Mouse (Mus musculus) limb, embryonic 11.5 days (tissue): Measurements from ENCODE around the gene Cib4. TPM values are rescaled to one million over a fixed set of nuclear protein-coding genes. Genes with fewer than 3 reads are reported as not detected.
A peak's percentile ranks its signal among the peaks of the same experiment; 100 is the strongest.

Experiments
- ATAC-seq: fragments of 200-750 bp; cut with Nextera tagmentation; 2 replicates; pipeline ENCODE4 v1.8.0; 2017; ENCODE audit warnings: low read depth; ENCODE audit not compliant: insufficient number of reproducible peaks, low FRiP score, low TSS enrichment
- DNase-seq: peaks from one replicate; pipeline ENCODE4 v3.0.0-alpha.2; 2015; ENCODE audit warnings: low spot score
- H3K27ac ChIP-seq: fragments of 300-500 bp; sonication (generic); replicated peaks from 2 replicates; pipeline ENCODE4 v1.5.1; 2014; ENCODE audit warnings: low read depth, mild to moderate bottlenecking, low read length
- H3K27me3 ChIP-seq: fragments of 300-500 bp; sonication (generic); 2 replicates; pipeline ENCODE4 v1.6.1; 2014; ENCODE audit warnings: mild to moderate bottlenecking, low read length, mixed read lengths; ENCODE audit not compliant: control insufficient read depth, insufficient read depth
- H3K36me3 ChIP-seq: fragments of 300-500 bp; sonication (generic); 2 replicates; pipeline ENCODE4 v1.6.1; 2014; ENCODE audit warnings: mild to moderate bottlenecking, low read length, moderate library complexity, mixed read lengths; ENCODE audit not compliant: control insufficient read depth, insufficient read depth
- H3K4me1 ChIP-seq: fragments of 300-500 bp; sonication (generic); 2 replicates; pipeline ENCODE4 v1.6.1; 2014; ENCODE audit warnings: low read length, mixed read lengths; ENCODE audit not compliant: control insufficient read depth, insufficient read depth
- H3K4me2 ChIP-seq: fragments of 300-500 bp; sonication (generic); 2 replicates; pipeline ENCODE4 v1.6.1; 2014; ENCODE audit warnings: low read depth, mild to moderate bottlenecking, moderate library complexity; ENCODE audit not compliant: severe bottlenecking
- H3K4me3 ChIP-seq: fragments of 300-500 bp; sonication (generic); 2 replicates; pipeline ENCODE4 v1.5.1; 2014; ENCODE audit warnings: low read depth, low read length
- H3K9ac ChIP-seq: fragments of 300-500 bp; sonication (generic); 2 replicates; pipeline ENCODE4 v1.6.1; 2014; ENCODE audit warnings: mild to moderate bottlenecking, low read length
- H3K9me3 ChIP-seq: fragments of 300-500 bp; sonication (generic); 2 replicates; pipeline ENCODE4 v1.6.1; 2016; ENCODE audit warnings: low read length; ENCODE audit not compliant: control insufficient read depth
- WGBS: fragments of 180-500 bp; shearing (Covaris S2); extraction: QIAGEN DNeasy Blood & Tissue Kit; methylation state at CpG from one replicate; pipeline ENCODE4 v1.1.7; 2014; 5-methylcytosine and 5-hydroxymethylcytosine counted together
- polyA plus RNA-seq: library from polyadenylated mRNA; unstranded; fragments of >200 nt; fragmentation: Nextera tagmentation; extraction: Ambion mirVana; gene quantifications from 2 replicates; pipeline ENCODE4 v1.2.1, GENCODE M21; 2014

Gene Cib4
- polyA plus RNA-seq, 1 experiment from 2014 or later, result not detected

GRCm38 (mm10) chr5:30534637-30535036, 11.0 kb downstream of the Cib4 start:
- Histone ChIP-seq H3K36me3 (no peaks in the 10 kb centered on the region), H3K9ac (no peak overlapping the region), H3K27me3 (no peaks in the 10 kb centered on the region), H3K27ac (no peak overlapping the region), H3K4me3 (no peak overlapping the region), H3K4me1 (no peaks in the 10 kb centered on the region), H3K4me2 (no peak overlapping the region), H3K9me3 (no peaks in the 10 kb centered on the region)
- 83% methylated on average over 6 of the region's 6 CpGs for WGBS
- DNase-seq (no peak), ATAC-seq (no peak)

- 17% methylated on average over 4 of the region's 4 CpGs for WGBS
- Histone ChIP-seq H3K27me3 (no peaks in the 10 kb centered on the region), H3K4me1 (no peaks in the 10 kb centered on the region), H3K27ac (no peak overlapping the region), H3K9ac (no peak overlapping the region), H3K36me3 (no peaks in the 10 kb centered on the region), H3K4me3 (no peak overlapping the region), H3K4me2 (no peak overlapping the region), H3K9me3 (no peaks in the 10 kb centered on the region)
- DNase-seq, result no peak
- no peak for ATAC-seq
Observed at GRCm38 (mm10) chr5:30528906-30529305, 16.7 kb downstream of the Cib4 start.

GRCm38 (mm10) chr5:30527129-30527528, 18.5 kb downstream of the Cib4 start:
- Histone ChIP-seq H3K27ac (no peak overlapping the region), H3K9ac (no peak overlapping the region), H3K4me1 (no peaks in the 10 kb centered on the region; the same call in 1 of the 2 replicates), H3K27me3 (no peaks in the 10 kb centered on the region), H3K9me3 (no peaks in the 10 kb centered on the region), H3K4me3 (no peak overlapping the region), H3K36me3 (no peaks in the 10 kb centered on the region), H3K4me2 (no peak overlapping the region)
- ATAC-seq (no peak), DNase-seq (no peak)
- WGBS, result 73% methylated on average over 5 of the region's 5 CpGs

GRCm38 (mm10) chr5:30525920-30526836, 19.5 kb downstream of the Cib4 start:
- no peaks in the 10 kb centered on the region for H3K36me3 ChIP-seq
- no peak overlapping the region for H3K27ac ChIP-seq
- H3K9ac ChIP-seq, result no peak overlapping the region
- H3K4me1 ChIP-seq, result no peaks in the 10 kb centered on the region; the same call in 1 of the 2 replicates
- no peaks in the 10 kb centered on the region for H3K9me3 ChIP-seq
- DNase-seq (peak; percentile 48), ATAC-seq (no peak)
- no peak overlapping the region for H3K4me3 ChIP-seq
- no peak overlapping the region for H3K4me2 ChIP-seq
- H3K27me3 ChIP-seq, result no peaks in the 10 kb centered on the region
- 15% methylated on average over 12 of the region's 12 CpGs for WGBS

- Histone ChIP-seq H3K4me1 (no peaks in the 10 kb centered on the region; the same call in none of the 2 replicates), H3K9ac (no peak overlapping the region), H3K27ac (no peak overlapping the region), H3K9me3 (no peaks in the 10 kb centered on the region), H3K4me2 (no peak overlapping the region), H3K36me3 (no peaks in the 10 kb centered on the region), H3K4me3 (no peak overlapping the region), H3K27me3 (no peaks in the 10 kb centered on the region)
- ATAC-seq, result no peak
- 25% methylated on average over 3 of the region's 3 CpGs for WGBS
- DNase-seq, result no peak
Observed at GRCm38 (mm10) chr5:30524213-30524612, 21.4 kb downstream of the Cib4 start.

GRCm38 (mm10) chr5:30523131-30523530, 22.5 kb downstream of the Cib4 start:
- no peak for ATAC-seq
- Histone ChIP-seq H3K4me1 (no peaks in the 10 kb centered on the region; the same call in none of the 2 replicates), H3K4me3 (no peak overlapping the region), H3K4me2 (no peak overlapping the region), H3K27ac (no peak overlapping the region), H3K9ac (no peak overlapping the region), H3K27me3 (no peaks in the 10 kb centered on the region), H3K36me3 (no peaks in the 10 kb centered on the region), H3K9me3 (no peaks in the 10 kb centered on the region)
- 67% methylated on average over 3 of the region's 3 CpGs for WGBS
- DNase-seq, result no peak

- no peak overlapping the region for H3K4me3 ChIP-seq
- no peaks in the 10 kb centered on the region; the same call in none of the 2 replicates for H3K4me1 ChIP-seq
- no peak overlapping the region for H3K9ac ChIP-seq
- H3K36me3 ChIP-seq, result no peaks in the 10 kb centered on the region
- no peaks in the 10 kb centered on the region for H3K27me3 ChIP-seq
- WGBS, result 87% methylated on average over 8 of the region's 8 CpGs
- H3K27ac ChIP-seq, result no peak overlapping the region
- no peaks in the 10 kb centered on the region for H3K9me3 ChIP-seq
- no peak overlapping the region for H3K4me2 ChIP-seq
- ATAC-seq (no peak), DNase-seq (no peak)
Observed at GRCm38 (mm10) chr5:30522406-30522805, 23.2 kb downstream of the Cib4 start.

- Histone ChIP-seq H3K9ac (no peak overlapping the region), H3K4me2 (no peak overlapping the region), H3K4me1 (no peaks in the 10 kb centered on the region; the same call in none of the 2 replicates), H3K27ac (no peak overlapping the region), H3K4me3 (no peak overlapping the region), H3K27me3 (no peaks in the 10 kb centered on the region), H3K9me3 (no peaks in the 10 kb centered on the region), H3K36me3 (no peaks in the 10 kb centered on the region)
- ATAC-seq (no peak), DNase-seq (no peak)
- 83% methylated on average over 10 of the region's 10 CpGs for WGBS
Observed at GRCm38 (mm10) chr5:30520214-30520732, 25.4 kb downstream of the Cib4 start.
